Mouse (Mus musculus): ENCODE measurements around the gene Nmral1. TPM values are rescaled to one million over a fixed set of nuclear protein-coding genes. Genes with fewer than 3 reads are reported as not detected.
"Not testable (repeated sequence)": the region's sequence is repeated elsewhere in the genome, so short reads cannot be mapped to it uniquely, and the experiment has no call there.

The Nmral1 gene
- 7.0 and 9.1 TPM in 2 replicates for total RNA-seq (2021)
- long read RNA-seq, transcript Nmral1-204 (5 exons, 2,440 nt), result major isoform, 6 of 7 reads
- long read RNA-seq, partial matches to known transcripts, result 1 of 7 reads
- long read RNA-seq, other reads (novel, unspliced or antisense), result 0 of 7 reads

GRCm38 (mm10) chr16:4718753-4719518 lies at the start of gene Nmral1:
Nmral1 (minus strand) TSS chr16:4719356.
- peak; percentile 58 for DNase-seq

- DNase-seq, result no peak
Observed at GRCm38 (mm10) chr16:4768719-4769118, 49.6 kb upstream of the Nmral1 start.

GRCm38 (mm10) chr16:4767012-4767790 lies 48.0 kb upstream of the Nmral1 start:
- DNase-seq, result no peak

GRCm38 (mm10) chr16:4765852-4766251 lies 46.7 kb upstream of the Nmral1 start:
- DNase-seq, result no peak

GRCm38 (mm10) chr16:4763276-4763675 lies 44.1 kb upstream of the Nmral1 start:
- DNase-seq, result no peak

- no peak for DNase-seq
Observed at GRCm38 (mm10) chr16:4762437-4762836, 43.3 kb upstream of the Nmral1 start.

- not testable (repeated sequence) for DNase-seq
Observed at GRCm38 (mm10) chr16:4756660-4757335, 37.6 kb upstream of the Nmral1 start.

GRCm38 (mm10) chr16:4754045-4754444 lies 34.9 kb upstream of the Nmral1 start:
- no peak for DNase-seq

GRCm38 (mm10) chr16:4752155-4752554 lies 33.0 kb upstream of the Nmral1 start:
- DNase-seq, result no peak

GRCm38 (mm10) chr16:4742186-4742585 lies 23.0 kb upstream of the Nmral1 start:
- DNase-seq, result no peak

- no peak for DNase-seq
Observed at GRCm38 (mm10) chr16:4739994-4740393, 20.8 kb upstream of the Nmral1 start.

GRCm38 (mm10) chr16:4736262-4736661 lies 17.1 kb upstream of the Nmral1 start:
- no peak for DNase-seq

- DNase-seq, result no peak
Observed at GRCm38 (mm10) chr16:4730776-4731358, 11.7 kb upstream of the Nmral1 start.

GRCm38 (mm10) chr16:4727963-4728362 lies 8.8 kb upstream of the Nmral1 start:
- DNase-seq, result no peak

GRCm38 (mm10) chr16:4727526-4727925 lies 8.4 kb upstream of the Nmral1 start:
- no peak for DNase-seq

- no peak for DNase-seq
Observed at GRCm38 (mm10) chr16:4726528-4727128, 7.5 kb upstream of the Nmral1 start.

GRCm38 (mm10) chr16:4725780-4726527 lies 6.8 kb upstream of the Nmral1 start, which contains the start of gene Hmox2:
Hmox2 (plus strand) TSS chr16:4726361.
- peak; percentile 96 for DNase-seq

- DNase-seq, result no peak
Observed at GRCm38 (mm10) chr16:4725266-4725665, 6.1 kb upstream of the Nmral1 start.

GRCm38 (mm10) chr16:4722915-4723209 lies 3.7 kb upstream of the Nmral1 start:
- no peak for DNase-seq

GRCm38 (mm10) chr16:4722128-4722914 lies 3.2 kb upstream of the Nmral1 start:
- DNase-seq, result no peak
